Mouse (Mus musculus) gastrocnemius, postnatal 36 days (tissue): ENCODE measurements around the gene Gm9964. TPM values are rescaled to one million over a fixed set of nuclear protein-coding genes. Genes with fewer than 3 reads are reported as not detected.

Experiments
- DNase-seq, 2 experiments: peaks; one replicate each; pipeline ENCODE4 v3.0.0; 2022
- intact Hi-C: fragments of 180-260 bp; cut with DNase I; formaldehyde crosslinking; loops from one replicate; pipeline ENCODE4 v1.15.1; 2025
- total RNA-seq, 2 experiments: library from RNA; stranded (reverse); gene quantifications; 2 replicates each; pipeline ENCODE4 v1.2.3; 2021

Gene Gm9964
- total RNA-seq, 2 experiments from 2014 or later, result not detected

- intact Hi-C loops, result loop anchor here (2.0 to 5.0 kb wide), 2 partner anchors 28 to 34 kb away; no protein-coding TSS in a partner anchor
- peak in 1 of 2 experiments; percentile 14 for DNase-seq
Observed at GRCm38 (mm10) chr11:79258738-79259137, 38.0 kb downstream of the Gm9964 start.

- intact Hi-C loops, result loop anchor here (5.0 kb wide), 1 partner anchor 38 kb away; no protein-coding TSS in a partner anchor
- peak; percentile 86 to 96 for DNase-seq
Observed at GRCm38 (mm10) chr11:79254391-79255098, 42.2 kb downstream of the Gm9964 start, which contains the start of gene Wsb1. TSS of gene Wsb1 (minus strand) at chr11:79254671.

GRCm38 (mm10) chr11:79253542-79254390 lies 42.9 kb downstream of the Gm9964 start:
- intact Hi-C loops, result no loop called here
- peak; percentile 40 to 51 for DNase-seq

GRCm38 (mm10) chr11:79252881-79253541 lies 43.7 kb downstream of the Gm9964 start:
- DNase-seq, result no peak
- intact Hi-C loops, result no loop called here

Other genes starting within 250 kb of the Gm9964 start
- gene Ksr1, start 150.5 kb downstream of the Gm9964 start, total RNA-seq, result 10 to 100 TPM; 72.2 to 74.8 TPM
- 1 to 10 TPM; 6.7 to 6.9 TPM for gene Wsb1, start 42.2 kb downstream of the Gm9964 start, total RNA-seq
- gene Nf1, start 42.8 kb upstream of the Gm9964 start, total RNA-seq, result 10 to 100 TPM; 16.4 to 17.1 TPM
- gene Omg, start 207.2 kb upstream of the Gm9964 start, total RNA-seq, result not detected
- gene Evi2b, start 226.9 kb upstream of the Gm9964 start, total RNA-seq, result under 1 TPM; 0.76 to 0.87 TPM
- gene Evi2, start 233.7 kb upstream of the Gm9964 start, total RNA-seq, result under 1 TPM in 1 of 2 experiments, not detected in 1; 0.08 TPM
- gene Evi2a, start 233.7 kb upstream of the Gm9964 start, total RNA-seq, result 1 to 10 TPM; 3.7 to 4.0 TPM